Mouse (Mus musculus) bone marrow macrophage, adult 2 months (primary cell): Measurements from ENCODE around the gene Pde11a.
"Not testable (repeated sequence)": the region's sequence is repeated elsewhere in the genome, so short reads cannot be mapped to it uniquely, and the experiment has no call there.

Experiments used
- CTCF ChIP-seq: IDR thresholded peaks from 2 replicates; pipeline ENCODE4 v1.5.1; 2012; ENCODE audit warnings: low read depth, mild to moderate bottlenecking, low read length, moderate library complexity
- POLR2A ChIP-seq: IDR thresholded peaks from 2 replicates; pipeline ENCODE4 v1.6.1; 2012; ENCODE audit warnings: mild to moderate bottlenecking, low read depth, low read length, borderline replicate concordance

DNA sequence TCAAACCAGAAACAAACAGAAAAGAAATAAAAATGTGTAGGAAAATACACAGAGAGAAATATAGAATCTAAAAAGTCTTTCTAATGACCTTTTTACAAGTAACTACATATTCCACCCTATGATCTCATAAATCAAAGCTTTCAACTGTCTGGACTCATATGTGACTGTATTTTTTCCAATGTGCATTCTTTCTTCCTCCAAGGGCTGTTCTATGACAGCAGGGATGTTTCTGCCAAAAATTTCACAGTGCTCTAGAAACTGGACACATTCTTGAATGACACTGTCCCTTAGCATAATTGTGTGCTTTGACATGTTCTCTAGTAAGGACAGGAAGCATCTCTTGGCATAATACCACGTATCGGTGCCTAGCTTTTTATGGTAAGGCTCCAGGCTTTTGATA, 362.5 kb downstream of the Pde11a start:
- TF ChIP-seq POLR2A, CTCF: not testable (repeated sequence)
